Mouse (Mus musculus): ENCODE results near the gene Jup. TPM values are rescaled to one million over a fixed set of nuclear protein-coding genes. Genes with fewer than 3 reads are reported as not detected.
"Not testable (repeated sequence)": the region's sequence is repeated elsewhere in the genome, so short reads cannot be mapped to it uniquely, and the experiment has no call there.

The Jup gene
- polyA plus RNA-seq, 1 experiment from 2014 or later, result 105 TPM

DNA sequence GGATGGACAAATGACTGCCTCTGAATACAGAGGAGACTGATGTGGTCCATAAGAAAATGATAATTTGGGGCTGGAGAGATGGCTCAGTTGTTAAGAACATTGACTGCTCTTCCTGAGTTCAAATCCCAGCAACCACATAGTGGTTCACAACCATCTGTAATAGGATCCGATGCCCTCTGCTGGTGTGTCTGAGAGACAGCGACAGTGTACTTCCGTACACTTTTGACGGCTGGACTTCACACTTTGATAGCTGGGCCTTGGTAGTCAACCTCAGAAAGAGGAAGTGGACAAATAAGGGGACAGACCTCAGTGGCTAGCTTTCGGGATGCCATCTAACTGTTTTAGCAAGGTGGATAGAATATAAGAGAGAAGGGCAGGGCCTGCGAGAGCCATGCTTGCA is 37.4 kb downstream of the Jup start:
- H3K27ac ChIP-seq, result no peak overlapping the region
- no peaks in the 10 kb centered on the region for H3K27me3 ChIP-seq (replicated peaks)
- no peak overlapping the region for H3K4me3 ChIP-seq
- H3K9me3 ChIP-seq, result no peaks in the 10 kb centered on the region
- no peak overlapping the region for H3K4me2 ChIP-seq
- H3K4me1 ChIP-seq, result peaks cover 10% of the 10 kb centered on the region
- no peaks in the 10 kb centered on the region for H3K36me3 ChIP-seq (replicated peaks)
- ATAC-seq (replicated peaks), result no peak
- no peak overlapping the region for H3K9ac ChIP-seq
- 84% methylated on average over 6 of the region's 6 CpGs for WGBS

- Histone ChIP-seq H3K27me3 (replicated peaks) (no peaks in the 10 kb centered on the region), H3K9me3 (no peaks in the 10 kb centered on the region), H3K4me1 (peaks cover 17% of the 10 kb centered on the region), H3K4me2 (no peak overlapping the region), H3K9ac (no peak overlapping the region), H3K4me3 (no peak overlapping the region), H3K36me3 (replicated peaks) (no peaks in the 10 kb centered on the region), H3K27ac (no peak overlapping the region)
- no peak for ATAC-seq (replicated peaks)
- WGBS, result 61% methylated on average over 5 of the region's 5 CpGs
These were observed 40.2 kb downstream of the Jup start for GRCm38 (mm10) chr11:100357408-100357807.

DNA sequence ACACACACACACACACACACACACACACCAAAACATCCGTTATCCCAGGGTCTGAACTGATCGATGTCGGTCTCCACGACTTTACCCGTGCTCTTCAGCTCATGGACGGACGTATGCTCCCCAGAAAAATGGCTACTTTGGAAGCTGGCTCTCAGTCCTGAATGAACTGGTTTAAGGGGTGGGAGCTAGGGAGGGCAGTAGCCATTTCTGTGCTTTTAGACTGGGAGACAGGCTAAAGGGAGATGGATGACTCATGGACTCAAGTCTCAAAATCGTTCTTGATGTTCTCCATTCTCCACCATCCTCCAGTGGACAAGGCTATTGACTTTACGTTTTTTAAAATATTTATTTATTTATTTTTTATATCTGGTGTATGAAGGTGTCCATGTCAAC is 40.7 kb downstream of the Jup start:
- WGBS, result 14% methylated on average over 9 of the region's 9 CpGs
- H3K4me3 ChIP-seq, result peak overlapping the region; percentile 78
- H3K27me3 ChIP-seq (replicated peaks), result no peaks in the 10 kb centered on the region
- H3K9me3 ChIP-seq, result no peaks in the 10 kb centered on the region
- peak overlapping the region; percentile 78 for H3K27ac ChIP-seq
- ATAC-seq (replicated peaks), result no peak
- H3K4me1 ChIP-seq, result peaks cover 22% of the 10 kb centered on the region
- no peaks in the 10 kb centered on the region for H3K36me3 ChIP-seq (replicated peaks)
- H3K9ac ChIP-seq, result peak overlapping the region; percentile 77; the same call in 1 of the 2 replicates
- peak overlapping the region; percentile 90 for H3K4me2 ChIP-seq

- Histone ChIP-seq H3K36me3 (replicated peaks) (no peaks in the 10 kb centered on the region), H3K9ac (peak within 1 kb of the TSS; percentile 77), H3K4me3 (peak within 1 kb of the TSS; percentile 78), H3K4me1 (peaks cover 28% of the 10 kb centered on the region), H3K27ac (peak within 1 kb of the TSS; percentile 78), H3K27me3 (replicated peaks) (no peaks in the 10 kb centered on the region), H3K9me3 (no peaks in the 10 kb centered on the region), H3K4me2 (peak within 1 kb of the TSS; percentile 90)
- WGBS, result under 1% methylated on average over 49 of the region's 49 CpGs
- ATAC-seq (replicated peaks), result peak; percentile 79
These were observed 41.4 kb downstream of the Jup start, which contains the start of gene Hap1 for GRCm38 (mm10) chr11:100355972-100356818. Hap1 (minus strand) TSS chr11:100356128.

- Histone ChIP-seq H3K4me2 (peak overlapping the region; percentile 90), H3K27me3 (replicated peaks) (no peaks in the 10 kb centered on the region), H3K27ac (peak overlapping the region; percentile 78), H3K4me1 (peaks cover 28% of the 10 kb centered on the region), H3K9ac (peak overlapping the region; percentile 77), H3K36me3 (replicated peaks) (no peaks in the 10 kb centered on the region), H3K4me3 (peak overlapping the region; percentile 78), H3K9me3 (no peaks in the 10 kb centered on the region)
- ATAC-seq (replicated peaks), result peak; percentile 56
- under 1% methylated on average over 54 of the region's 54 CpGs for WGBS
These were observed 42.2 kb downstream of the Jup start for GRCm38 (mm10) chr11:100355151-100355951.

DNA sequence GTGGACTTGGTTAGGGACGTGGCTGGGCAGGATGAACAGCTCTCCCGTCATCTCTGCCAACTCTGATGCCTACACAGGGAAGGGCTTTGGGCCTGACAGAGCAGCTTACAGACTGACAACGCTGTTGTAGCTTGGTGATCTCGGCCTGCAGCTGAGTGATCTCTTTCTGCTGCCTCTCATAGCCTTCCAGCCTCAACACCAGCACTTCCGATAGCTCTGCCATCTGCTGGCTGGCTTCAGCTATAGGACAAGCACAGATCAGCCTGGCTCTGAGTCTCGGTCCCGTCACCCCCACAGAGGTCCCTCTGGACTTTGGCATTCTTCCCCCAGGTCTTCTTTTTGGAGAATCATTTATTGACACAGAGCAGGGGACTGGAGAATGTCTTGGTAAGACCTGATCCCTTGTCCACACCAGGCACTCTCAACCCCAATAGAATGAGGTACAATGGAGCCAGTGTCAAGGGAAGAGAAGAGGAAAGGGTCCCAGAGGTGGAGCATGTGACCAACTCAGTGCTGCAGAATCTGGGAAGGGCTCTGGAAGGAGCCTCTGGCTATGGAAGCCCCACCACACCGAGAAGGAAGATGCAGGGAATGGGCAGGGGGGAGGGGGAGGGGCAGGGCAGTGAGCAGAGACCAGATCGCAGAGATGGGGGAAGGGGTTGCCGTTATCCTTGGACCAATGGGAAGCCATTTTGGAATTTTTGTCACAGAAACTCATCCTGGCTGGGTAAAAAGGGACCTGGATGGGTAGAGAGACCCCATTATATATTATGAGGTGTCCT is 45.3 kb downstream of the Jup start:
- Histone ChIP-seq H3K9me3 (no peaks in the 10 kb centered on the region), H3K36me3 (replicated peaks) (no peaks in the 10 kb centered on the region), H3K9ac (no peak overlapping the region; the same call in 1 of the 2 replicates), H3K4me2 (0 out of 2 replicates have a peak overlapping the region, but pooled peaks have one; percentile 3), H3K4me1 (peaks cover 28% of the 10 kb centered on the region), H3K4me3 (no peak overlapping the region), H3K27me3 (replicated peaks) (no peaks in the 10 kb centered on the region), H3K27ac (no peak overlapping the region; the same call in 1 of the 2 replicates)
- WGBS, result 32% methylated on average over 10 of the region's 10 CpGs
- ATAC-seq (replicated peaks), result no peak

- 92% methylated on average over 10 of the region's 10 CpGs for WGBS
- Histone ChIP-seq H3K27ac (no peak overlapping the region), H3K27me3 (replicated peaks) (no peaks in the 10 kb centered on the region), H3K36me3 (replicated peaks) (no peaks in the 10 kb centered on the region), H3K4me1 (no peaks in the 10 kb centered on the region), H3K9me3 (no peaks in the 10 kb centered on the region), H3K9ac (no peak overlapping the region), H3K4me2 (no peak overlapping the region), H3K4me3 (no peak overlapping the region)
- ATAC-seq (replicated peaks), result no peak
These were observed 53.3 kb downstream of the Jup start for GRCm38 (mm10) chr11:100344269-100344668.

DNA sequence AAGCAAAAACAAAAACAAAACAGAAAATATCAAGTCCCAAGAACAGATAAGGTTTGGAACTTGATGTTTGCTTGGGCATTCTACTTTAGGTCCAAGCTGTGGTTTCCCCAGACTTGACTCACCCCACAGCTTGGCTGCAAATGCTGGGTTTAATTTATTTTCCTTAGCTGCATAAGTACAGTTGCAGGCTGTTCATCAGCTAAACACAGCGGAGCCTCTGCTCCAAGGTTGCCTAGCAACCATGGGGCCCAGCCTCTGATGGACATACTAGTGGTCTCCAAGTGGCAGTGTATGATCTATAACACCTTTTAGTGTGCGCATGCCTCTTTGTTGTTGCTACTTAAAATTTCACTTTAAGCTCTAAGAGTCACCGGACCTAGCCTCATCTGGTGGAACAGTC is 61.8 kb downstream of the Jup start:
- H3K27ac ChIP-seq, result peak overlapping the region; percentile 92
- no peaks in the 10 kb centered on the region for H3K9me3 ChIP-seq
- no peaks in the 10 kb centered on the region for H3K36me3 ChIP-seq (replicated peaks)
- 21% methylated on average over 3 of the region's 3 CpGs for WGBS
- H3K27me3 ChIP-seq (replicated peaks), result no peaks in the 10 kb centered on the region
- no peak overlapping the region for H3K4me2 ChIP-seq
- no peak for ATAC-seq (replicated peaks)
- H3K4me3 ChIP-seq, result no peak overlapping the region
- H3K9ac ChIP-seq, result no peak overlapping the region
- H3K4me1 ChIP-seq, result peaks cover 42% of the 10 kb centered on the region

- Histone ChIP-seq H3K36me3 (replicated peaks) (no peaks in the 10 kb centered on the region), H3K27ac (peak within 1 kb of the TSS; percentile 92), H3K9ac (no peak within 1 kb of the TSS), H3K27me3 (replicated peaks) (no peaks in the 10 kb centered on the region), H3K4me3 (no peak within 1 kb of the TSS), H3K4me2 (peak within 1 kb of the TSS; percentile 35), H3K9me3 (no peaks in the 10 kb centered on the region), H3K4me1 (peaks cover 48% of the 10 kb centered on the region)
- WGBS, result 70% methylated on average over 6 of the region's 6 CpGs
- ATAC-seq (replicated peaks), result 0 out of 2 replicates have a peak, but pooled peaks have one; percentile 9
These were observed 63.6 kb downstream of the Jup start, which contains the start of gene Gast for GRCm38 (mm10) chr11:100333944-100334457. Gast (plus strand) TSS chr11:100334407.

DNA sequence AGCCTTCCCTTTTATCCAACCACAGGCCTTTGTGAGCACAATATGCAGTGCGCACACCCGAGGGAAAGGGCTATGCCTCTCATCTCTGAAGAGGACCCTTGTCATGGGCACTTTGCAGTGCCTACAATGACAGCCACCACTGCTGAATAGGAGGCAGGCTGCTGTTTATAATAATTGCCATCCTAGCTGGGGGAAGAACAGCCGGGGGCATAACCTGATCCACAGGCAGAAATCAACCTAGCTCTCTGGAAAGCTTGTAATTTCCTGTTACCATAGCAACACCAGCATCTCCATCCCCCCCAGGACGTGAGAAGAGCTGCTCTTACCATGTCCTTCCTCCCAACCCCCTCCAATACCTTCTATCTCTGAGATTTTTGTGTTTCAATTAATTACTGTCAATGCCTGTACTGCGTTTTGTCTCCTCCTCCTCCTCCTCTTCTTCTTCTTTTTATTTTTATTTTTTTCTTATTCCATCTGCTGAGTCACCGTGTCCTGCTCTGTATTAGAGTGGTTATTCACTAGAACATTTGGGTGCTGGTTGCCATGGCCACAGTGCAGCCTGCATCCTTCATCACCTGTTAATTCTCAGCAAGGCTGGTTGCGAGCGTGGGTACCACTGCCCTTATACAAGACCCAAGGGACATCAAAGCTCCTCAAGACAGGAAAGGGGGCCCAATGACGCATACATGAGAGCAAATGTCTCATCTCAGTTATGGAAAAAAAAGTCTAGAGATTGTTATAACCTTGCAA is 64.6 kb downstream of the Jup start:
- no peaks in the 10 kb centered on the region for H3K36me3 ChIP-seq (replicated peaks)
- H3K27ac ChIP-seq, result peak overlapping the region; percentile 92
- peak overlapping the region; percentile 35 for H3K4me2 ChIP-seq
- peaks cover 48% of the 10 kb centered on the region for H3K4me1 ChIP-seq
- no peak overlapping the region for H3K4me3 ChIP-seq
- 17% methylated on average over 9 of the region's 9 CpGs for WGBS
- no peaks in the 10 kb centered on the region for H3K27me3 ChIP-seq (replicated peaks)
- no peaks in the 10 kb centered on the region for H3K9me3 ChIP-seq
- ATAC-seq (replicated peaks), result peak; percentile 89
- H3K9ac ChIP-seq, result no peak overlapping the region

DNA sequence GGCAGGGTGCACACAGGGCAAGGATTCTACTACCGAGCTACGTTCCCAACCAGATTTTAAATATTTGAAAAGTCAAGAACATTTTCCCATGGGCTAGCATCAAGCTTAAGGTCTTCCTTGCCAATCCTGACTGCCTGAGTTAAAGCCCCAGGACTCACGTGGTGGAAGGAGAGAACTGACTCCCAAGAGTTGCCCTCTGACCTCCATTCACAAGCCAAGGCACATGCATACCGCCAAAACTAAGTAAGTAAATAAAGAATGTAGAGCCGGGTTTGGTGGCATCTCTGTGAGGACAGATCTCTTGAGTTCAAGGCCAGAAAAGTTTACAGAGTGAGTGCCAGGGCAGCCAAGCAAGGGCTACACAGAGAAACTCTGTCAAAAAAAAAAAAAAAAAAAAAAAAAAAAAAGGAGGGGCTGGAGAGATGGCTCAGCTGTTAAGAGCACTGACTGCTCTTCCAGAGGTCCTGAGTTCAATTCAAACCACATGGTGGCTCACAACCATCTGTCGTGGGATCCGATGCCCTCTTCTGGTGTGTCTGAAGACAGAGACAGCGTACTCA is 66.7 kb downstream of the Jup start:
- H3K9ac ChIP-seq; ATAC-seq (replicated peaks); H3K27me3 ChIP-seq (replicated peaks); H3K9me3 ChIP-seq; H3K4me3 ChIP-seq; H3K36me3 ChIP-seq (replicated peaks); H3K27ac ChIP-seq; H3K4me2 ChIP-seq: not testable (repeated sequence)
- WGBS, result 61% methylated on average over 8 of the region's 8 CpGs
- peaks cover 47% of the 10 kb centered on the region for H3K4me1 ChIP-seq
